Mouse (Mus musculus) adrenal gland (tissue): ENCODE data around the gene Olfr521.
"Not testable (repeated sequence)": the region's sequence is repeated elsewhere in the genome, so short reads cannot be mapped to it uniquely, and the experiment has no call there.

Source experiments
- intact Hi-C: fragments of 180-260 bp; cut with DNase I; formaldehyde crosslinking; loops from one replicate; pipeline ENCODE4 v1.15.1; 2025

Gene Olfr521

GRCm38 (mm10) chr7:99805340-99805739 is 42.0 kb downstream of the Olfr521 start:
- intact Hi-C loops, result no loop called here

GRCm38 (mm10) chr7:99807043-99807442 is 43.7 kb downstream of the Olfr521 start:
- intact Hi-C loops, result not testable (repeated sequence)

GRCm38 (mm10) chr7:99810814-99811213 is 47.5 kb downstream of the Olfr521 start:
- intact Hi-C loops, result loop anchor here (5.0 kb wide), 1 partner anchor 46 kb away; the partner anchor contains the start of gene Xrra1

- intact Hi-C loops, result loop anchor here (2.0 to 5.0 kb wide), 2 partner anchors 46 to 65 kb away; partner anchors contain the start of gene Xrra1
These were observed 48.4 kb downstream of the Olfr521 start for GRCm38 (mm10) chr7:99811661-99812060.

GRCm38 (mm10) chr7:99813394-99813793 is 50.1 kb downstream of the Olfr521 start:
- intact Hi-C loops, result loop anchor here (2.0 to 5.0 kb wide), 2 partner anchors 44 to 63 kb away; partner anchors contain the start of gene Xrra1

GRCm38 (mm10) chr7:99818181-99818725 is 54.9 kb downstream of the Olfr521 start:
- intact Hi-C loops, result not testable (repeated sequence)
